Mouse (Mus musculus) erythroblast, embryonic 14.5 days (primary cell): ENCODE data around the gene 1700088E04Rik. TPM values are rescaled to one million over a fixed set of nuclear protein-coding genes. Genes with fewer than 3 reads are reported as not detected.
A peak's percentile ranks its signal among the peaks of the same experiment; 100 is the strongest.

Experiments used
- H3K27me3 ChIP-seq: 2 replicates; pipeline ENCODE4 v1.6.1; 2012; ENCODE audit warnings: inconsistent platforms; ENCODE audit not compliant: control insufficient read depth
- H3K36me3 ChIP-seq: 2 replicates; pipeline ENCODE4 v1.6.1; 2012; ENCODE audit warnings: mild to moderate bottlenecking, inconsistent platforms; ENCODE audit not compliant: control insufficient read depth
- H3K4me1 ChIP-seq: 2 replicates; pipeline ENCODE4 v1.6.1; 2012; ENCODE audit warnings: inconsistent platforms; ENCODE audit not compliant: control insufficient read depth
- H3K4me3 ChIP-seq: replicated peaks from 2 replicates; pipeline ENCODE3; 2012; ENCODE audit warnings: moderate library complexity, mild to moderate bottlenecking, inconsistent platforms
- H3K9me3 ChIP-seq: 2 replicates; pipeline ENCODE4 v1.6.1; 2012; ENCODE audit warnings: low read length, inconsistent platforms, mixed read lengths; ENCODE audit not compliant: control insufficient read depth
- GATA1 ChIP-seq: IDR thresholded peaks from 2 replicates; pipeline ENCODE4 v1.6.1; 2012; ENCODE audit warnings: low read length, inconsistent platforms, mixed read lengths
- TAL1 ChIP-seq: IDR thresholded peaks from 3 replicates; pipeline ENCODE4 v1.6.1; 2012; ENCODE audit warnings: low read length, inconsistent platforms, mixed read lengths
- polyA plus RNA-seq: library from polyadenylated mRNA; stranded (reverse); fragments of >175 nt; gene quantifications from 2 replicates; pipeline ENCODE4 v1.2.3, GENCODE M21; 2012

1700088E04Rik gene
- polyA plus RNA-seq, 1 experiment, result not detected

- H3K4me3 ChIP-seq, result no peak overlapping the region
- TF ChIP-seq GATA1, result no peak
- TF ChIP-seq TAL1, result no peak
- H3K36me3 ChIP-seq, result peaks cover 51% of the 10 kb centered on the region
- peaks cover 5% of the 10 kb centered on the region; the same call in 1 of the 2 replicates for H3K4me1 ChIP-seq
- H3K9me3 ChIP-seq, result no peaks in the 10 kb centered on the region
- no peaks in the 10 kb centered on the region for H3K27me3 ChIP-seq
Measured at GRCm38 (mm10) chr15:79152709-79153108, 11.7 kb upstream of the 1700088E04Rik start.

GRCm38 (mm10) chr15:79151881-79152280 is 10.8 kb upstream of the 1700088E04Rik start:
- no peak for TF ChIP-seq GATA1
- no peak for TF ChIP-seq TAL1
- Histone ChIP-seq H3K9me3 (no peaks in the 10 kb centered on the region), H3K27me3 (no peaks in the 10 kb centered on the region), H3K4me1 (peaks cover 5% of the 10 kb centered on the region; the same call in 1 of the 2 replicates), H3K4me3 (no peak overlapping the region), H3K36me3 (peaks cover 60% of the 10 kb centered on the region)

- Histone ChIP-seq H3K4me1 (peaks cover under 1% of the 10 kb centered on the region), H3K4me3 (no peak overlapping the region), H3K27me3 (no peaks in the 10 kb centered on the region), H3K36me3 (peaks cover 92% of the 10 kb centered on the region), H3K9me3 (no peaks in the 10 kb centered on the region)
- TF ChIP-seq GATA1, result no peak
- no peak for TF ChIP-seq TAL1
Measured at GRCm38 (mm10) chr15:79148533-79148932, 7.5 kb upstream of the 1700088E04Rik start.

- TF ChIP-seq TAL1 (no peak), GATA1 (no peak)
- Histone ChIP-seq H3K27me3 (peaks cover under 1% of the 10 kb centered on the region; the same call in 1 of the 2 replicates), H3K36me3 (peaks cover 65% of the 10 kb centered on the region), H3K4me1 (peaks cover 26% of the 10 kb centered on the region), H3K4me3 (no peak overlapping the region), H3K9me3 (no peaks in the 10 kb centered on the region)
Measured at GRCm38 (mm10) chr15:79145522-79145921, 4.5 kb upstream of the 1700088E04Rik start.

- peaks cover 9% of the 10 kb centered on the region for H3K27me3 ChIP-seq
- H3K4me1 ChIP-seq, result peaks cover 32% of the 10 kb centered on the region
- TF ChIP-seq TAL1 (no peak), GATA1 (no peak)
- H3K9me3 ChIP-seq, result no peaks in the 10 kb centered on the region; the same call in 1 of the 2 replicates
- no peak overlapping the region for H3K4me3 ChIP-seq
- peaks cover 54% of the 10 kb centered on the region for H3K36me3 ChIP-seq
Measured at GRCm38 (mm10) chr15:79144021-79144420, 3.0 kb upstream of the 1700088E04Rik start.

GRCm38 (mm10) chr15:79143316-79143715 is 2.3 kb upstream of the 1700088E04Rik start:
- Histone ChIP-seq H3K36me3 (peaks cover 47% of the 10 kb centered on the region), H3K9me3 (no peaks in the 10 kb centered on the region; the same call in 1 of the 2 replicates), H3K4me1 (peaks cover 32% of the 10 kb centered on the region), H3K4me3 (no peak overlapping the region), H3K27me3 (peaks cover 10% of the 10 kb centered on the region)
- TF ChIP-seq GATA1 (no peak), TAL1 (no peak)

- TF ChIP-seq TAL1 (no peak), GATA1 (no peak)
- H3K36me3 ChIP-seq, result peaks cover 29% of the 10 kb centered on the region
- no peaks in the 10 kb centered on the region; the same call in 1 of the 2 replicates for H3K9me3 ChIP-seq
- peaks cover 32% of the 10 kb centered on the region for H3K4me1 ChIP-seq
- peaks cover 10% of the 10 kb centered on the region for H3K27me3 ChIP-seq
- peak overlapping the region; percentile 70 for H3K4me3 ChIP-seq
Measured at GRCm38 (mm10) chr15:79141566-79141917, 489 bp upstream of the 1700088E04Rik start.

GRCm38 (mm10) chr15:79139640-79140039 is 1.4 kb downstream of the 1700088E04Rik start:
- TF ChIP-seq GATA1, result no peak
- no peak for TF ChIP-seq TAL1
- Histone ChIP-seq H3K4me3 (no peak overlapping the region), H3K36me3 (peaks cover 11% of the 10 kb centered on the region), H3K9me3 (no peaks in the 10 kb centered on the region; the same call in 1 of the 2 replicates), H3K27me3 (peaks cover 10% of the 10 kb centered on the region), H3K4me1 (peaks cover 32% of the 10 kb centered on the region)

GRCm38 (mm10) chr15:79135783-79136575 is 5.1 kb downstream of the 1700088E04Rik start:
- Histone ChIP-seq H3K36me3 (no peaks in the 10 kb centered on the region; the same call in 1 of the 2 replicates), H3K4me1 (peaks cover 10% of the 10 kb centered on the region), H3K27me3 (peaks cover 10% of the 10 kb centered on the region), H3K9me3 (no peaks in the 10 kb centered on the region; the same call in 1 of the 2 replicates), H3K4me3 (no peak overlapping the region)
- TF ChIP-seq TAL1 (no peak), GATA1 (no peak)
